Mouse (Mus musculus): ENCODE data around the gene Adcy2. TPM values are rescaled to one million over a fixed set of nuclear protein-coding genes. Genes with fewer than 3 reads are reported as not detected.

Adcy2 gene
- total and polyA plus RNA-seq, 3 experiments = not detected

GRCm38 (mm10) chr13:69004406-69004805, 5.1 kb upstream of the Adcy2 start:
- Histone ChIP-seq H3K36me3 (ENCODE audit: control insufficient read depth in 1 of 2, insufficient read depth in 2 of 2, low read length in 2 of 2) (no peaks in the 10 kb centered on the region), H3K27ac (ENCODE audit: control insufficient read depth, low read depth, low read length) (no peak overlapping the region), H3K79me2 (ENCODE audit: control insufficient read depth, insufficient read depth, low read length, poor library complexity) (no peaks in the 10 kb centered on the region), H3K9me3 (replicated peaks; ENCODE audit: insufficient read depth, low read length) (no peaks in the 10 kb centered on the region), H3K27me3 (ENCODE audit: control insufficient read depth in 1 of 2, insufficient read depth in 2 of 2, low read length in 2 of 2) (no peaks in the 10 kb centered on the region), H3K4me1 (ENCODE audit: control insufficient read depth in 1 of 2, insufficient read depth in 2 of 2, low read length in 2 of 2) (no peaks in the 10 kb centered on the region), H3K9ac (ENCODE audit: control insufficient read depth, low read depth, low read length, poor library complexity, severe bottlenecking) (no peak overlapping the region), H3K4me3 (ENCODE audit: control insufficient read depth in 1 of 2, insufficient read depth in 1 of 2, low read depth in 2 of 2, low read length in 2 of 2) (no peak overlapping the region)
- no peak for DNase-seq (ENCODE audit: low read depth, low spot score)
- TF ChIP-seq ZMIZ1 (IDR thresholded peaks at IDR 0.05; ENCODE audit: low read depth, low read length) (no peak), POLR2A (IDR thresholded peaks at IDR 0.05; ENCODE audit: control insufficient read depth in 1 of 2, insufficient read depth in 1 of 2, low read depth in 1 of 2, low read length in 2 of 2, poor library complexity in 1 of 2) (no peak), NRF1 (IDR thresholded peaks at IDR 0.05; ENCODE audit: insufficient read depth, low read depth, low read length, poor library complexity, severe bottlenecking) (no peak), TCF12 (IDR thresholded peaks at IDR 0.05; ENCODE audit: low read depth, low read length) (no peak), POLR2AphosphoS5 (IDR thresholded peaks at IDR 0.05; ENCODE audit: borderline replicate concordance, low read depth, low read length) (no peak), RCOR1 (IDR thresholded peaks at IDR 0.05; ENCODE audit: low read depth, low read length) (no peak), JUND (IDR thresholded peaks at IDR 0.05; ENCODE audit: low read depth, low read length) (no peak)

DNA sequence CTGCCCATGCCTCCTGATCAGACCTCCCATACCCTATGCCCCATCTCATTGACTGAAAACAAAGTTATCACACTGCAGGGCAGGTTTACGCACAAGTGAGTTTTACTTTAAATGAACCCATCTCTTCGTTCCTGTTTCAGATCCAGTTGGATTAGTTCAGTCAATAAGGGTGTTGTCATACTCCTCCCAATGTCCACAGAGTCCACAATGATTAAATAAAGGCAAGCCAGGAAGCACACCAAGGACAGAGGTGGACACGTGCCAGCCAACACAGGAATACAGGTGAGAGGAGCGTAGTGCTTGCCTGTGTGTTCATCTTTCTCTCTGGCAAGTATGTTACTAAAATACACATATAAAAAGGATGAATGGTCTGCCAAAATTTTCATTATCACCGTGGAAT, 3.3 kb upstream of the Adcy2 start:
- no peaks in the 10 kb centered on the region for H3K9me3 ChIP-seq (replicated peaks; ENCODE audit: insufficient read depth, low read length)
- TF ChIP-seq TCF12 (IDR thresholded peaks at IDR 0.05; ENCODE audit: low read depth, low read length) (no peak), TBP (IDR thresholded peaks at IDR 0.05; ENCODE audit: low read depth, low read length) (no peak), NELFE (IDR thresholded peaks at IDR 0.05; ENCODE audit: low read depth, low read length) (no peak), MEF2A (IDR thresholded peaks at IDR 0.05; ENCODE audit: extremely low read depth, insufficient replicate concordance, low read depth, low read length, poor library complexity, severe bottlenecking) (no peak), POLR2A (IDR thresholded peaks at IDR 0.05; ENCODE audit: control insufficient read depth in 1 of 2, insufficient read depth in 1 of 2, low read depth in 1 of 2, low read length in 2 of 2, poor library complexity in 1 of 2) (no peak), POLR2AphosphoS2 (IDR thresholded peaks at IDR 0.05; ENCODE audit: low read length) (no peak), JUND (IDR thresholded peaks at IDR 0.05; ENCODE audit: low read depth, low read length) (no peak), GABPA (IDR thresholded peaks at IDR 0.05; ENCODE audit: low read depth, low read length) (no peak), ZMIZ1 (IDR thresholded peaks at IDR 0.05; ENCODE audit: low read depth, low read length) (no peak), ELF1 (IDR thresholded peaks at IDR 0.05; ENCODE audit: low read depth, low read length) (no peak), ZKSCAN1 (IDR thresholded peaks at IDR 0.05; ENCODE audit: low read depth, low read length) (no peak), EP300 (IDR thresholded peaks at IDR 0.05; ENCODE audit: low read depth in 1 of 2, low read length in 2 of 2) (no peak), MXI1 (IDR thresholded peaks at IDR 0.05; ENCODE audit: low read depth, low read length) (no peak), GATA1 (IDR thresholded peaks at IDR 0.05; ENCODE audit: low read depth, low read length) (no peak)
- H3K27ac ChIP-seq (ENCODE audit: control insufficient read depth, low read depth, low read length) = no peak overlapping the region
- no peaks in the 10 kb centered on the region for H3K4me1 ChIP-seq (ENCODE audit: control insufficient read depth in 1 of 2, insufficient read depth in 2 of 2, low read length in 2 of 2)
- no peak overlapping the region for H3K4me3 ChIP-seq (ENCODE audit: control insufficient read depth in 1 of 2, insufficient read depth in 1 of 2, low read depth in 2 of 2, low read length in 2 of 2)
- no peak overlapping the region for H3K9ac ChIP-seq (ENCODE audit: control insufficient read depth, low read depth, low read length, poor library complexity, severe bottlenecking)
- H3K27me3 ChIP-seq (ENCODE audit: control insufficient read depth in 1 of 2, insufficient read depth in 2 of 2, low read length in 2 of 2) = no peaks in the 10 kb centered on the region
- DNase-seq (ENCODE audit: low read depth, low spot score) = no peak
- H3K79me2 ChIP-seq (ENCODE audit: control insufficient read depth, insufficient read depth, low read length, poor library complexity) = no peaks in the 10 kb centered on the region
- no peaks in the 10 kb centered on the region for H3K36me3 ChIP-seq (ENCODE audit: control insufficient read depth in 1 of 2, insufficient read depth in 2 of 2, low read length in 2 of 2)

Measured in MEL (cell line).